Mouse (Mus musculus) CH12.LX (cell line): ENCODE results near the gene Ap4e1.

Source experiments
- CHD1 ChIP-seq: IDR thresholded peaks from 2 replicates; pipeline ENCODE4 v1.6.1; 2012; ENCODE audit warnings: low read depth, low read length, improper control_type of control experiment, inconsistent platforms
- CTCF ChIP-seq, 2 experiments: IDR thresholded peaks in 1 of 2; conservative IDR thresholded peaks in 1 of 2; 2 replicates each; pipeline ENCODE4 v1.5.1; 2011 to 2012; ENCODE audit warnings: low read depth in 2 of 2, low read length in 2 of 2, improper control_type of control experiment in 1 of 2, inconsistent platforms in 1 of 2, mild to moderate bottlenecking in 1 of 2, moderate library complexity in 1 of 2
- EP300 ChIP-seq: IDR thresholded peaks from 2 replicates; pipeline ENCODE4 v1.6.1; 2011; ENCODE audit warnings: low read length, improper control_type of control experiment
- IRF4 ChIP-seq: IDR thresholded peaks from 2 replicates; pipeline ENCODE4 v1.6.1; 2014; ENCODE audit warnings: low read depth, mild to moderate bottlenecking, inconsistent platforms, low read length, improper control_type of control experiment
- JUND ChIP-seq: conservative IDR thresholded peaks from 2 replicates; pipeline ENCODE4 v1.6.1; 2011; ENCODE audit warnings: low read depth, low read length, improper control_type of control experiment
- MXI1 ChIP-seq: IDR thresholded peaks from 2 replicates; pipeline ENCODE4 v1.6.1; 2011; ENCODE audit warnings: mild to moderate bottlenecking, low read depth, low read length, improper control_type of control experiment
- NRF1 ChIP-seq: IDR thresholded peaks from 2 replicates; pipeline ENCODE4 v1.6.1; 2014; ENCODE audit warnings: low read depth, mild to moderate bottlenecking, inconsistent platforms, low read length, improper control_type of control experiment, moderate library complexity
- POLR2A ChIP-seq: IDR thresholded peaks from 2 replicates; pipeline ENCODE4 v1.6.1; 2011; ENCODE audit warnings: low read depth, mild to moderate bottlenecking, improper control_type of control experiment, low read length
- POLR2AphosphoS2 ChIP-seq: IDR thresholded peaks from 2 replicates; pipeline ENCODE4 v1.6.1; 2011; ENCODE audit warnings: low read depth, low read length, improper control_type of control experiment
- SMC3 ChIP-seq: IDR thresholded peaks from 2 replicates; pipeline ENCODE4 v1.6.1; 2011; ENCODE audit warnings: low read depth, low read length, improper control_type of control experiment
- TCF12 ChIP-seq: IDR thresholded peaks from 2 replicates; pipeline ENCODE4 v1.6.1; 2014; ENCODE audit warnings: low read depth, mild to moderate bottlenecking, inconsistent platforms, low read length, improper control_type of control experiment
- USF2 ChIP-seq: conservative IDR thresholded peaks from 2 replicates; pipeline ENCODE4 v1.6.1; 2011; ENCODE audit warnings: low read depth, low read length, improper control_type of control experiment
- ZKSCAN1 ChIP-seq: IDR thresholded peaks from 2 replicates; pipeline ENCODE4 v1.6.1; 2012; ENCODE audit warnings: low read depth, inconsistent platforms, low read length, improper control_type of control experiment, borderline replicate concordance
- ZNF384 ChIP-seq: IDR thresholded peaks from 2 replicates; pipeline ENCODE4 v1.6.1; 2012; ENCODE audit warnings: low read depth, low read length, improper control_type of control experiment, inconsistent platforms

DNA sequence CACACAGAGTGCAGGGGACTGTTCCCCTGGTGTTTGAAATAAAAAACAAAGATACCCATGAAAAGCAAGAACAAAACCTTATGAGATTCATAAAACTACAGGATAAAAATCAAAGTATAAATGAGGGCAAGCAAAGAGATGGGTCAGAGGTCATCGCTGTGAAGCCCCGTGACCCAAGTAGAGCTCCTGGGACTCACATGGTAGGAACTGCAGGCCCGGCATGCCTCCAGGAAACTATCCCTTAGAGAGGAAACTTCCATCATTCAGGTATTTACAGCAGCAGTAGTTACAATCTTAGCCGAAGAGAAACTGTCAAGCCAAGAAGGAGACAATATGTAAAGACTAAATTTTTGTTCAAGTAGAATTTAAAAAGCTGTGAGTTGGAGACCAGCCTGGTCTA, 25.3 kb upstream of the Ap4e1 start:
- TF ChIP-seq CTCF (conservative IDR thresholded peaks at IDR 0.05 in 1 of 2, IDR thresholded peaks at IDR 0.05 in 1 of 2; ENCODE audit: low read depth in 2 of 2, low read length in 2 of 2) (no peak), USF2 (no peak), CHD1 (no peak), ZNF384 (no peak), POLR2AphosphoS2 (no peak), TCF12 (no peak), MXI1 (no peak), POLR2A (no peak), SMC3 (no peak), JUND (no peak), EP300 (no peak), NRF1 (no peak), IRF4 (no peak), ZKSCAN1 (no peak)
